Mouse (Mus musculus): ENCODE measurements around the gene Ankrd6.

GRCm38 (mm10) chr4:32982716-32983175 is 32.1 kb upstream of the Ankrd6 start, which contains the start of gene Rragd:
- TF ChIP-seq ZNF384 (IDR thresholded peaks at IDR 0.05; ENCODE audit: low read depth, low read length) (no peak), CTCF (IDR thresholded peaks at IDR 0.05 in 2 of 3, conservative IDR thresholded peaks at IDR 0.05 in 1 of 3; ENCODE audit: control insufficient read depth in 1 of 3, insufficient read depth in 1 of 3, low read depth in 2 of 3, low read length in 3 of 3, poor library complexity in 1 of 3, severe bottlenecking in 1 of 3) (no peak), USF1 (IDR thresholded peaks at IDR 0.05; ENCODE audit: low read depth, low read length) (no peak), EP300 (IDR thresholded peaks at IDR 0.05; ENCODE audit: low read depth in 1 of 2, low read length in 2 of 2) (no peak), POLR2A (IDR thresholded peaks at IDR 0.05; ENCODE audit: control insufficient read depth in 1 of 2, insufficient read depth in 1 of 2, low read depth in 1 of 2, low read length in 2 of 2, poor library complexity in 1 of 2) (no peak), NRF1 (IDR thresholded peaks at IDR 0.05; ENCODE audit: insufficient read depth, low read depth, low read length, poor library complexity, severe bottlenecking) (no peak), MEF2A (IDR thresholded peaks at IDR 0.05; ENCODE audit: extremely low read depth, insufficient replicate concordance, low read depth, low read length, poor library complexity, severe bottlenecking) (no peak), ELF1 (IDR thresholded peaks at IDR 0.05; ENCODE audit: low read depth, low read length) (no peak)
